Mouse (Mus musculus) heart, postnatal 25 days (tissue): Measurements from ENCODE around the gene Rps3. TPM values are rescaled to one million over a fixed set of nuclear protein-coding genes. Genes with fewer than 3 reads are reported as not detected.

Experiments
- DNase-seq: peaks from one replicate; pipeline ENCODE4 v3.0.0; 2022; ENCODE audit warnings: low spot score
- intact Hi-C: fragments of 180-260 bp; cut with DNase I; formaldehyde crosslinking; loops from one replicate; pipeline ENCODE4 v1.15.1; 2025
- total RNA-seq, 2 experiments: library from RNA; stranded (reverse); gene quantifications; 2 replicates each; pipeline ENCODE4 v1.2.3; 2021

Rps3 gene
- total RNA-seq, 2 experiments from 2014 or later: 306 to 340 TPM

GRCm38 (mm10) chr7:99448619-99449018, 34.9 kb downstream of the Rps3 start:
- no peak for DNase-seq

GRCm38 (mm10) chr7:99447323-99447722, 36.2 kb downstream of the Rps3 start:
- DNase-seq: no peak
- intact Hi-C loops: no loop called here

More at GRCm38 (mm10) chr7:99448619-99449018, 34.9 kb downstream of the Rps3 start:
- intact Hi-C loops: no loop called here

- intact Hi-C loops: no loop called here
- DNase-seq: no peak
Observed at GRCm38 (mm10) chr7:99445833-99446232, 37.7 kb downstream of the Rps3 start.

- intact Hi-C loops: no loop called here
- DNase-seq: no peak
Observed at GRCm38 (mm10) chr7:99444012-99444411, 39.5 kb downstream of the Rps3 start.

GRCm38 (mm10) chr7:99443164-99443563, 40.4 kb downstream of the Rps3 start:
- intact Hi-C loops: no loop called here
- no peak for DNase-seq

GRCm38 (mm10) chr7:99441534-99442072, 41.9 kb downstream of the Rps3 start:
- intact Hi-C loops: no loop called here
- peak; percentile 65 for DNase-seq

GRCm38 (mm10) chr7:99438881-99439280, 44.7 kb downstream of the Rps3 start:
- intact Hi-C loops: loop anchor here (2.0 kb wide), 1 partner anchor 20 kb away; no protein-coding TSS in a partner anchor

GRCm38 (mm10) chr7:99436530-99436929, 47.0 kb downstream of the Rps3 start:
- intact Hi-C loops: no loop called here
- no peak for DNase-seq

More at GRCm38 (mm10) chr7:99438881-99439280, 44.7 kb downstream of the Rps3 start:
- no peak for DNase-seq

- intact Hi-C loops: no loop called here
- DNase-seq: no peak
Observed at GRCm38 (mm10) chr7:99434672-99435250, 48.8 kb downstream of the Rps3 start.

- intact Hi-C loops: no loop called here
Observed at GRCm38 (mm10) chr7:99432863-99433262, 50.7 kb downstream of the Rps3 start.

GRCm38 (mm10) chr7:99432248-99432647, 51.3 kb downstream of the Rps3 start:
- no peak for DNase-seq
- intact Hi-C loops: no loop called here

More at GRCm38 (mm10) chr7:99432863-99433262, 50.7 kb downstream of the Rps3 start:
- DNase-seq: no peak

GRCm38 (mm10) chr7:99430246-99430645, 53.3 kb downstream of the Rps3 start:
- no peak for DNase-seq
- intact Hi-C loops: no loop called here

GRCm38 (mm10) chr7:99429786-99430185, 53.8 kb downstream of the Rps3 start:
- intact Hi-C loops: no loop called here
- DNase-seq: no peak

- DNase-seq: no peak
- intact Hi-C loops: no loop called here
Observed at GRCm38 (mm10) chr7:99428836-99429235, 54.7 kb downstream of the Rps3 start.

- intact Hi-C loops: no loop called here
- DNase-seq: no peak
Observed at GRCm38 (mm10) chr7:99427987-99428386, 55.6 kb downstream of the Rps3 start.

Other genes starting within 250 kb of the Rps3 start
- gene Mogat2, start 245.1 kb downstream of the Rps3 start, total RNA-seq: not detected
- 1 to 10 TPM; 3.0 to 4.4 TPM for gene Map6, start 216.3 kb downstream of the Rps3 start, total RNA-seq
- 100 to 1,000 TPM; 378 to 449 TPM for gene Serpinh1, start 130.5 kb downstream of the Rps3 start, total RNA-seq
- gene Gdpd5, start 102.3 kb downstream of the Rps3 start, total RNA-seq: 10 to 100 TPM; 20.1 to 24.1 TPM
- not detected for gene Klhl35, start 17.7 kb downstream of the Rps3 start, total RNA-seq
- gene Arrb1, start 51.7 kb upstream of the Rps3 start, total RNA-seq: 10 to 100 TPM; 17.2 to 26.4 TPM
- 1 to 10 TPM; 3.0 to 3.9 TPM for gene Tpbgl, start 143.4 kb upstream of the Rps3 start, total RNA-seq
- gene Slco2b1, start 227.6 kb upstream of the Rps3 start, total RNA-seq: 1 to 10 TPM; 7.2 to 8.1 TPM
- not detected for gene Olfr520, start 246.5 kb upstream of the Rps3 start, total RNA-seq